Mouse (Mus musculus) mouse embryonic stem cell (cell line): ENCODE results near the gene Pou3f1.

Experiments
- in situ Hi-C, 2 experiments: fragments of 300-500 bp; cut with MboI; formaldehyde crosslinking; loops; 1 replicate in 1 of 2; 3 replicates in 1 of 2; pipeline ENCODE4 v1.14.3; 2019 to 2020; ENCODE audit warnings: low sequenced_read_pairs in 2 of 2, low pct_unique_long_range_greater_than_20kb in 1 of 2, mixed read lengths in 1 of 2; ENCODE audit not compliant: unreplicated experiment in 1 of 2

The Pou3f1 gene

DNA sequence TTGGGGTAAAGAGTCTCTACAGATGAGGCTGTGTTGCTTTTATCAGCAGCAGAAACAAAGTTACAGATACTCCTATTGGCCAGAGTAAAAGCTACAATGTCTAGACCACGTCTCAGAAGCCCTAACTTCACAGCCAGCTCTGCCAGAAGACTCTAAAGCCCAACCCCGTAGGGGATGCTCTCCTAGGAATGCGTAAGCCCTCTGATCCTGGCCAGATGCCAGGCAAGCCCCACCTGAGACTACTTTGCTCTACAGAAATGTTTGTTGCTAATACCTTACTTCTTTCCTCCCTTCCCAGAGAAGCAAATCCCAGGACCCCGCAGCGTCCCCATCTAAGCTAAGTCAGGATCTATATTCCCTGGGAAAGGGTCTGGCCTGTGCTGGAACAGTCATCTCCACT lies 8.7 kb upstream of the Pou3f1 start:
- in situ Hi-C loops: no loop called here

DNA sequence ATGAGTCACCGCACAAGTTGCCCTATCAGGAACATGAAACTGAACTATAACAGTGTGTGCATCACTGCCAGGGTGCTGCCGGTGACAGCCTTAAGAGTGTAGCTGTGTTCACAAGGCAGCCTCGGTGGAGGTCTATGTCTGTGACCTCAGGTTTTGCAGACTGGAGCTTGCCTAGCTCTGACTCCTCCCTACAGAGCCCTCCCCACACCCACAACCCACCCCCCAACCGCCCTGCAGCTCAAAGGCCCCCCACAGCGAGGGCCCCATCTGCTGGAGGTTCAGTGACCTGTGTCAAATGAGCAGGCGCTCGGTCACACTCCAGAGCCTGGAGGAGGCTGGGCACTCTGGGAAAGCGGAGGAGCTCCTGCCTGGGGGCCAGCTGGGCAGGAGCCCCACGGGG lies 3.7 kb upstream of the Pou3f1 start:
- in situ Hi-C loops: loop anchor here (10.0 to 25.0 kb wide), 3 partner anchors 78 to 691 kb away; no protein-coding TSS in a partner anchor

DNA sequence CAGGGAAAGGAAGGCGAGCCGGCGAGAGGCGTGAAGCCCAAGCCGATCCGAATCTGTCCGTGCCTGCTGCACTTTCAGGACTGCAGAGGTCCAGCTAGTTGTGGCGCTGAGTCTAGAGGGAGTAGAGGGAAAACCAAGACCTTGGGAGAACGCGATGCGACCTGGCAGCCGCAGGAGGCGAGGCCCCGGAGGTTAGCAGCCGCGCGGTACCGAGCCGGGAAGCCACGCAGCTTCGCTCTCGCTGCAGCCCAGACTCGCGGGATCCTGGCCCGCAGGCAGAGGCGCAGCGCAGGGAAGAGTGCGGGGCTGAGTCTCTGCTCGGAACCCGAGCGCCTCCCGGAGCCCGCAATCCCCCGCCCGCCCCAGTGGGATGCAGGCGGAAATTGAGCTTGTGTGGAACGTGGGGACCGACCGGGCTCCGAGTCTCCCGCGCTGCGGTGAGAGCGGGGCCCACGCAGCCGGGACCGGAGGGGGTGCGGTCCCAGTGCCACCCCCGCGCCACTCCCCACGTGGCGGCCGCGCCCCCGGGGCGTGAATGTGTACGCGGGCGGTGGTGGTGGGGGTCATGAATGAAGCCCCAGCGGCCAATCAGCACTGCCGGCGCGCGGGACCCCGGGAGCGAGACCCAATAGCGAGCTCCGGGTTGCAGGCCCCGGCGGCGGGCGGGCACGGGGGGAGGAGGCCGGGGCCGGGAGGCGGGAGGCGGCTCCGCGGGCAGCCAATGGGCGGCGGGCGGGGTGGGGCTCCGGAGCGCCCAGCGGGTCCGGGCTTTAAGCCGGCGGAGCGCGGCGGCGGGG lies 445 bp downstream of the Pou3f1 start:
- in situ Hi-C loops: loop anchor here (10.0 to 25.0 kb wide), 3 partner anchors 82 to 695 kb away; no protein-coding TSS in a partner anchor

DNA sequence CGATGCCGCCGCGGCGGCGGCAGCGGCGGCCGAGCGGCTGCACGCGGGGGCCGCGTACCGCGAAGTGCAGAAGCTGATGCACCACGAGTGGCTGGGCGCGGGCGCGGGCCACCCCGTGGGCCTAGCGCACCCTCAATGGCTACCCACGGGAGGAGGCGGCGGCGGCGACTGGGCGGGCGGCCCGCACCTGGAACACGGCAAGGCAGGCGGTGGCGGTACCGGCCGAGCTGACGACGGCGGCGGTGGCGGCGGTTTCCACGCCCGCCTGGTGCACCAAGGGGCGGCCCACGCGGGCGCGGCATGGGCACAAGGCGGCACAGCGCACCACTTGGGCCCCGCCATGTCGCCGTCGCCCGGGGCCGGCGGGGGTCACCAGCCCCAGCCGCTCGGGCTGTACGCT lies 1.2 kb downstream of the Pou3f1 start:
- in situ Hi-C loops: loop anchor here (10.0 to 25.0 kb wide), 3 partner anchors 83 to 695 kb away; no protein-coding TSS in a partner anchor

DNA sequence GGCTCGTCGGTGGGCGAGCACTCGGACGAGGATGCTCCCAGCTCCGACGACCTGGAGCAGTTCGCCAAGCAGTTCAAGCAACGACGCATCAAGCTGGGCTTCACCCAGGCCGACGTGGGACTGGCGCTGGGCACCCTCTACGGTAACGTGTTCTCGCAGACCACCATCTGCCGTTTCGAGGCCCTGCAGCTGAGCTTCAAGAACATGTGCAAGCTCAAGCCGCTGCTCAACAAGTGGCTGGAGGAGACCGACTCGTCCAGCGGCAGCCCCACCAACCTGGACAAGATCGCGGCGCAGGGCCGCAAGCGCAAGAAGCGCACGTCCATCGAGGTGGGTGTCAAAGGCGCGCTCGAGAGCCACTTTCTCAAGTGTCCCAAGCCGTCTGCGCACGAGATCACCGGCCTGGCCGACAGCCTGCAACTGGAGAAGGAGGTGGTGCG lies 1.8 kb downstream of the Pou3f1 start:
- in situ Hi-C loops: loop anchor here (10.0 to 25.0 kb wide), 3 partner anchors 84 to 696 kb away; no protein-coding TSS in a partner anchor

DNA sequence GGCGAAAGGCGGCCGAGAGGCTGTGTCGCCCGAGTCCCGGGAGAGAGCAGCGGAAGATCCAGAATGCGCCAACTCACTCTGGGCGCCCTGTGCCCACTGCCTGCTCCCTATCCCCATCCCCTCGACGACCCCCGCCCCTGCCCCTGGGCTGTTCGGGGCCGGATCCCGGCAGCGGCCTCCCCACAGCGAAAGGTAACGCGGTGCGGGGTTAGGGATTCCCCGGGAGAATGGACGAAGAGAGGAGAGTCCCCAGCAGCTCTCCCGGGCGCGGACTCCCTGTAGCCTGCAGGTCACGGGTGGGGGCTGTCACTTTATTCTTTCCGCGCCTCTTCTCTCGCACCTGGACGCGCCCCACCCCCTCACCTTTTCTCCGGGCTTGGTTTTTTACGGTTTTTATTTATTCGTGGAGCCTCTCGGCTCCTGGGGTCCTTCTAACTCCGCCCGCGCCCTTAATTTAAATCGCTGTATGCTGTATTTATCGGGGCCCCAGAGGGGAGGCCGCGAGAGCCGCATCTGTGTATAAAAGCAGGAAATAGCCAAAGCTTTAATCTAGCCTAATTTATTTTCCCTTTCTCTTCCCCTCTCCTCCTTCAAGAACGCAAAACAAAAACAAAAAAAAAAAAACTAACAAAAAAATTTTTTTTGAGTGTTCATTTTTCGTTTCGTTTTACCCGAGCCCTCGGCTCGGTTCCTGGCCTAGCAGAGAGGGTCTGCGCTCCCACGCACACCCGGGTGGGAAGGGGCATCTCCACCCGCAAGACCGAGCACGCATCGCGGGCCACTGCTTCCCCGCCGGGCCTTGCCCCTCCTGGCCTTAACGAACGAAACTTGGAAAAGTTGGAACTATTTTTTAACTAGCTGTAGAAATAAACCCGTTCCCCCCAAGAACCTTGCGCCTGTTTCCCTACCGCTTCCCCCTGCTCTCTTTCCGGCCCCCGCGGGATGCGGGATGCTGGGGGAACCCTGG lies 2.9 kb downstream of the Pou3f1 start:
- in situ Hi-C loops: loop anchor here (10.0 to 25.0 kb wide), 3 partner anchors 85 to 697 kb away; no protein-coding TSS in a partner anchor

DNA sequence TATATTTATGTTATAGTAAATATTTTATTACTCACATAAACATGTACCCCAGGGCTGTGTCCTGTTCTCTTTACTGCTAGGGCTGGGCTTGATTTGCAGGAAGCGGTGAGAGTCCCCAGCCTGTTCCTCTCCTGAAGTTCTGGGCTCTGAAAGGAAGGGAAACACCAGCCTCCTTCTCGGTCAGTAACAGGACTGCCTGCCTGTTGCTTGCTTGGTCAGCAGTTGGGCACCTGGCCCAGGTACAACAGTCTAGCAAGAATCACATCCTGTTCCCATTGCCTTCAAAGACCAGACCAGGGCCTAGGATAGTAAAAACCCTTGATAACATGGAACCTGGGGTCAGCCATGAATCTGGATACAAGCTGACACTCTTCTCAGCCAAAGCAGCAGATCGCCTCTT lies 4.0 kb downstream of the Pou3f1 start:
- in situ Hi-C loops: loop anchor here (25.0 kb wide), 2 partner anchors 423 to 698 kb away; no protein-coding TSS in a partner anchor

DNA sequence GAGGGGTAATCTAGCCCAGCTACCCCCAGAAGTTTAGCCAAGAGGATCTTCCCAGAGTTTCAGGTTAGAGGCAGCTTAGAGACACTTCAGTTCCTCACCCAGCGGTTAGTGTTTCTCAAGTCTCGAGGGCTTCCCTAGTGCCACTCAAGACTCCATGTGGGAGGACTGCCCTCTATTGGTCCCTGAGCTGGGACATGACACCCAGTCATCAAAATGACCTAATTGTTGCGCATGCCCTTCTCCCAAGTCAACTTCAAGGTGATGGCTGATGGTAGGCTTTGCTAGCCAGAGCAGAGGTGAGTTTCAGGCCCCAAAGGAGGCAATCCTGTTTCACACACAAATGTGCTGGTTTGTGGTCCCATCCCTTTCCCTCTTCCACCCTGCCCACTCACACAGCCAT lies 6.4 kb downstream of the Pou3f1 start:
- in situ Hi-C loops: loop anchor here (25.0 kb wide), 2 partner anchors 426 to 701 kb away; no protein-coding TSS in a partner anchor

DNA sequence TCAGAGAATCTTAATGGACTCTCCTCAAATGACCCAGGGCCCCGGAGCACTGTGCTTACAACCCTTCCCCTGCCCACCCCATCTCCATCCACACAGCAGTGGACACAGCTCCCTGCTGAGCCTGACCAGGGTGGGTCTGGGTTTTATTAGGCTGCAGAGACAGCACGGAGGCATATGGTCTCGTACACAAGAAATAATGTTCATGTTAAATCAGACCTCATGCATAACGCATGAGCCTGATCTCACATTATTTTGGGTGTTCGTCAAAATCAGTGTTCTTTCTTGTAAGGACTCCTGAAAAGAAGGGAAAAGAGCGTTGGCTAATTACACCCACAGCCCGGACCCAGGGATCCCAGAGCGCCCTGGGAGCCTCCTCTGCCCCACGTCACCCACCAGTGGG lies 7.6 kb downstream of the Pou3f1 start:
- in situ Hi-C loops: loop anchor here (25.0 kb wide), 2 partner anchors 427 to 702 kb away; no protein-coding TSS in a partner anchor

DNA sequence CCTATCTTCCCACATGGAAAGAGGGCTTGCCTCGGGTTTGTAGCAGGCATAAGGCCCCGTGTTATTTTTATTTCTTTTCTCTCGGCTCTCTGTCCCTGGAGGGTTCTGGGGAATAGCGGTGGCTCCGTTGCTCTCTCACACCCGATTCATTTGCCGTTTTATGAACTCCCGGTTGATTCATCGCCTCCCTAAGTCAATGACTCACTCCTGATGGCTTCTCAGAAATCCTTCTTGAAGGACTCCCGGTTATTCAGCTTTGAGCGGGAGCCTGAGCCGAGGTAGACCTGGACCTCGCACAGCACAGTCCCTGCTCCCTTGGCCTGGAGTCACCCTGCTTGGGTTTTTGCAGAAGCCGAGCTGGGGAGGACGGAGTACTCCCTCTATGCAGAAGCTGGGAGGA lies 8.0 kb downstream of the Pou3f1 start:
- in situ Hi-C loops: loop anchor here (25.0 kb wide), 2 partner anchors 427 to 702 kb away; no protein-coding TSS in a partner anchor

DNA sequence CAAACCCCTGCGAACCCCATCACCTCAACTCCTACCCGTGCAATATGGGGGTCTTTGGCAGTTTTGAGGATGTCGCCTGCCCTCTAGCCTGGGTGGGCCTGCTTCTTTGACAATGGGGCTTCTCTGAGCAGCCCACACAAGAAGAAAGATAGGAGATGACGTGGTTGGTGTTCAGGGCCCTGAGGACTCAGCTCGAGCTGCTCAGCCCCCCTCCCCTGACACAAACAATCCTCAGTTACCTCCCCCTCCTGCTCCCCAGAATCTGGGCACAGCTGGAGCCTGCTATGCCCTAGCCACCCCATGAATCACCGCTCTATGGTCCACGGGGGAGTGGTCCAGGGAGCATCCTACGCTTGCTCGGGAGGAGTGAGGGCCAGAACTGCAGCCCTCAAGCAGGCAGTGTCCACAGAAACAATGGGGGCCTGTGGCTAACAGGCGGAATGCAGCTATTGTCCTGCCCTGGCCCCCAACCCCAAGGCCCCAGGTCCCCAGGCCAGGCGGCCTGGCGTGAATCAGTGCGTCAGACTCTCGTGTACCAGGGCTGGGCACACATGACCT lies 10.9 kb downstream of the Pou3f1 start:
- in situ Hi-C loops: loop anchor here (25.0 kb wide), 2 partner anchors 430 to 705 kb away; no protein-coding TSS in a partner anchor

DNA sequence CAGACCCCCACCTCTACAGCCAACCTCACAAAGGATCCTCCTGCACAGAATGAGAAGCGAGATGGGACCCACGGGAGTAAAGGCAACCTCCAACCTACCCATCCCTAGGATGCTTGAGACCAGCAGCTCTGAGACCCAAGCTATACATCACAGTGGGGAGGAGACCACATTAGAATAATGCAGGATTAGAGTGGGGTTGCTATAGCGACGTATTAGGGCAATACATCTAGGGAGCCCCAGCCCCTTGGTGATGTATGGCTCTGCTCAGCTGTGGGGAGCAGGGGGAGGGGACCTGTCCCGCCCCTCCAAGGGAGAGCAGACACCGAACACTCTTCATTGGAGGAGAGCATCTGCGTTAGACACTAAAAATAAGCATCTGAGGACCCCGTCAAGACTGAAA lies 11.5 kb downstream of the Pou3f1 start:
- in situ Hi-C loops: loop anchor here (25.0 kb wide), 2 partner anchors 431 to 706 kb away; no protein-coding TSS in a partner anchor

DNA sequence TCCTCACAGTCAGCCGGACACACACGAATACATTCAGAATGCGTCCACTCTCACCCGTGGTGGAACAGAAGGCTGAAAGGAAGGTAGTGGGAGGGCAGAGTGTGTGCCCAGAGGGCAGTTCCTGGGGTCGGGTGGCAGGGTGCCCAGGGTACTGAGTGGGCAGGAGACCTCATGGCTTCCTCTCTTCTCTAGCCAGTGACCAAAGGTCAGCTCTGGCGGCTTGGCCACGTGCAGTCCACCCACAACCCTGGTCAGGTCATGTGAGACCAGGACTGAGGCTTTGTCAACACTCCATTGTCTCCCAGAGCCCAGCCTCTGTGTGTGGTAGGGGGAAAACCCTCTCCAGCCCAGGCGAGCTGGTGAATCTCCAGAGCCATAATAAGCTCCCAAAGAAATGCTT lies 13.6 kb downstream of the Pou3f1 start:
- in situ Hi-C loops: loop anchor here (10.0 to 25.0 kb wide), 3 partner anchors 325 to 708 kb away; no protein-coding TSS in a partner anchor

DNA sequence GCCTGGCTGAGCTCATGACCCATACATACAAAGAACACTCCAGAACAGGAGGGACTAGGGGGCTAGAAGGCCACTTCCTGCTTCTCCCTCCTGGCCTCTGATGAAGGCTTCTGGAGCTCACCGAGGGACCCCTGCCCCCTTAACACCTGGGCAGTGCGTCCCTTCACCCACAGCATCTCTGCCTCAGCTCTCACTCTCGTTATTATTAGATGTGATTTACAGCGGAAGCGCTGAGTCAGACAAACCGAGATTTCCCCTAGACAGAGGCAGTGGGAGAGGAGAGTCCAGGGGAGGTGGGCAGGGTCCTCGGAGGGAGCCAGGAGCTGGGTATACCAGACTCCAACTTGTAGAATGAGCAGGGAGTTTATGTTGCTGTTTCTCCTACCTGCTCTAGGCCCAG lies 15.0 kb downstream of the Pou3f1 start:
- in situ Hi-C loops: loop anchor here (10.0 to 25.0 kb wide), 3 partner anchors 327 to 709 kb away; no protein-coding TSS in a partner anchor

DNA sequence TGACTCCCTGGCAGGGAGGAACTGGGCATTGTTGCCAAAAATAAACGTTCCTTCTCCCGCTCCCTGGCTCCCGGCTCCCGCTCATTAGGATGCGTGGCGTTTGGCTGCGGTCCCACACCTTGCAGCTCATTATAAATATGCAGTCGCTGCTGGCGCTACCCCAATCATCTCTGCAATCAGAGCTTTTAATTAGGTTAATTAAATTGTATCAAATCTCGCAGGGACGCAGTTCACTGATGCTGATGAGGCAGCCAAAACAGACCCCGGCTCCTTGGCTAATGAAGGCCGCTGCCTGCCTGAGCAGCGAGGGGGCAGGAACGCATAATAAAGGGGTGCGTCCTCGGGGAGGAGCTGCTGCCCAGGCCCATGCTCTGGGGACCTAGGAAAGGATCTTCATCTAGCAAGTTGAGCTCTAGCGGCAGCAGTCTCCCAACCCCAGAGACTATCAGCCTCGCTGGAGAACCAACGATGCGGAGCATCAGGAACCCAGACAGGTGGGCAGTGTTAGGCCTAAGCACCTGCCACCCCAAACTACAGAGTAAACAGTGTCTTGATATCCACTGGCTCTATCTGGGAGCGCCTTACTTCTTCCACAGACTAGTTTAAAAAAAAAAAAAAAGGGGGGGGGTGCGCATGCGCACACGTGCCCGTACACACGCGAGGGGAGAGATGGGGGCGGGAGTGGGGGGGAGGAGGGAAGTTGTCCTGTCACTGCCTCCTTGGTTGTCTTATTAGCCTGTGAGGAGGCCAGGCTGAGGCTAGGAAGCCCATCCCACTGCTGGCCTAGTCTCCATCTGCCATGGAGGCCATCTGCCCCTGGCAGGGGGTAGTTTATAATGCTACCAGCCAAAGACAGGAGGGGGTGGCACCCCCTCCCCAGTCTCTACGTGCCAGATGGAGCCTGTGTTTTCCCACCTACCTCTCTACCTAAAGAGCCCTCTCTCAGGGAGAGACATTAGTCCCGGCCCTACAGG lies 16.0 kb downstream of the Pou3f1 start:
- in situ Hi-C loops: loop anchor here (10.0 to 25.0 kb wide), 3 partner anchors 328 to 710 kb away; no protein-coding TSS in a partner anchor

DNA sequence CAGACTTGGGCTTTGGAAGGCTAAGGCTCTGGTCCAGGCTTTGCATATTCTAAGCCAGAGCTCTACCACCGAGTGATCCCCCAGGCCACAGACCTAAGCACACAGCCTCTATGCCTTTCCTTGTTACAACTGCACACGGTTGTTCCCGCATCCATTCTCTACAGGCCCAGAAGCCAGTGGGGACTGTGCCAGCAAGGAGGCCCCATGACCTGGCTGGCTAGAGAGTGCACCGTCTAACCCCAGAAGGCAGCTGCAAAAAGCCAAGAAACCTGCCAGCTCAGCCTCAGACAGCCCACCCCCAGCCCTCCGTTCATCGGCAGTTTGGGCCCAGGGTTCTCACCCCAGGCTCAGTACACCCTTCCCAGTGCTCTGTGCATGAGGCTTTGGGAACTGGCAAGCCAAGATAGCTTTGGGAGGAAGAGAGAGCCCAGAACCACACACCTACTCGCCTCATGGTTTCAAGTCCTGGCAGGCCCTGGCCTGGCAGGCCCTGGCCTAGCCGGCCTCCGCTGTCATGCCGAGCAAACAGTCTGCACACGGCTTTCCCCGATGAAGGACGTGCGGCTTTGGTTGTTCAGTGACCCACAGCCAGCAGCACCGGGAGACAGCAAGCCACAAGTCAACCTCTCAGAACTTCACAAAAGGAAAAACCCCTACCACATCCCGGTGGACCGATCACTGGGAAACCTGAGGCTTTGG lies 17.9 kb downstream of the Pou3f1 start:
- in situ Hi-C loops: loop anchor here (10.0 to 25.0 kb wide), 3 partner anchors 330 to 712 kb away; no protein-coding TSS in a partner anchor
